Mouse (Mus musculus): ENCODE results near the gene Tmem107. TPM values are rescaled to one million over a fixed set of nuclear protein-coding genes. Genes with fewer than 3 reads are reported as not detected.

Gene Tmem107
- total RNA-seq (2012; rRNA removed): 38.6 and 38.8 TPM in 2 replicates

GRCm38 (mm10) chr11:69070590-69071222 is at the start of gene Tmem107:
TSS of gene Tmem107 (plus strand) at chr11:69070806.
- H3K9me3 ChIP-seq (ENCODE audit: control insufficient read depth, insufficient read depth, low read depth, low read length): no peaks in the 10 kb centered on the region
- peak within 1 kb of the TSS; percentile 69 to 80 for H3K4me3 ChIP-seq (ENCODE audit: insufficient read depth in 1 of 2, low read depth in 1 of 2, low read length in 2 of 2, poor library complexity in 1 of 2, severe bottlenecking in 1 of 2)
- TF ChIP-seq HCFC1 (IDR thresholded peaks at IDR 0.05; ENCODE audit: borderline replicate concordance, insufficient read depth, low read length) (peak; percentile 51; the same call in 1 of the 2 replicates), CHD2 (IDR thresholded peaks at IDR 0.05; ENCODE audit: low read depth, low read length) (peak; percentile 98), MAFK (IDR thresholded peaks at IDR 0.05; ENCODE audit: insufficient read depth, low read depth, low read length) (no peak)
- in situ Hi-C loops (cut with MboI; ENCODE audit: low sequenced_read_pairs in 2 of 2, unreplicated experiment in 2 of 2): no loop called here
- H3K9ac ChIP-seq (ENCODE audit: insufficient read depth, low read depth, low read length, poor library complexity, severe bottlenecking): peak within 1 kb of the TSS; percentile 84
- H3K27ac ChIP-seq (ENCODE audit: insufficient read depth, low read depth, low read length, poor library complexity, severe bottlenecking): peak within 1 kb of the TSS; percentile 5
- DNase-seq (ENCODE audit: low read depth, low spot score): peak; percentile 83
- peaks cover 5 to 8% of the 10 kb centered on the region in 2 experiments; a peak in 2 of 4 replicates for H3K4me1 ChIP-seq (ENCODE audit: control insufficient read depth in 2 of 2, insufficient read depth in 2 of 2, low read length in 2 of 2, poor library complexity in 1 of 2)
- no peaks in the 10 kb centered on the region for H3K36me3 ChIP-seq (ENCODE audit: control insufficient read depth, insufficient read depth, low read length, poor library complexity, severe bottlenecking)

- H3K27ac ChIP-seq (ENCODE audit: insufficient read depth, low read depth, low read length, poor library complexity, severe bottlenecking): peak overlapping the region; percentile 65
- peaks cover 74% of the 10 kb centered on the region for H3K36me3 ChIP-seq (ENCODE audit: control insufficient read depth, insufficient read depth, low read length, poor library complexity, severe bottlenecking)
- H3K9ac ChIP-seq (ENCODE audit: insufficient read depth, low read depth, low read length, poor library complexity, severe bottlenecking): no peak overlapping the region
- no peak for DNase-seq (ENCODE audit: low read depth, low spot score)
- no peak overlapping the region for H3K4me3 ChIP-seq (ENCODE audit: insufficient read depth in 1 of 2, low read depth in 1 of 2, low read length in 2 of 2, poor library complexity in 1 of 2, severe bottlenecking in 1 of 2)
- no peak for TF ChIP-seq ZC3H11A (IDR thresholded peaks at IDR 0.05; ENCODE audit: borderline replicate concordance, low read depth, low read length)
- TF ChIP-seq HCFC1 (IDR thresholded peaks at IDR 0.05; ENCODE audit: borderline replicate concordance, insufficient read depth, low read length): no peak
- TF ChIP-seq ZNF384 (IDR thresholded peaks at IDR 0.05; ENCODE audit: low read depth, low read length): no peak
- no peak for TF ChIP-seq CHD2 (IDR thresholded peaks at IDR 0.05; ENCODE audit: low read depth, low read length)
- TF ChIP-seq MAFK (IDR thresholded peaks at IDR 0.05; ENCODE audit: insufficient read depth, low read depth, low read length): no peak
- H3K4me1 ChIP-seq (ENCODE audit: control insufficient read depth in 2 of 2, insufficient read depth in 2 of 2, low read length in 2 of 2, poor library complexity in 1 of 2): 0 out of 4 replicates have a peak, but pooled peaks cover 0 to 2% of the 10 kb centered on the region in 2 experiments
- H3K9me3 ChIP-seq (ENCODE audit: control insufficient read depth, insufficient read depth, low read depth, low read length): no peaks in the 10 kb centered on the region
- in situ Hi-C loops (cut with MboI; ENCODE audit: low sequenced_read_pairs in 2 of 2, unreplicated experiment in 2 of 2): no loop called here
These were observed 44.0 kb upstream of the Tmem107 start for GRCm38 (mm10) chr11:69026562-69026961.

GRCm38 (mm10) chr11:69028805-69029204 is 41.8 kb upstream of the Tmem107 start:
- Histone ChIP-seq H3K4me1 (ENCODE audit: control insufficient read depth in 2 of 2, insufficient read depth in 2 of 2, low read length in 2 of 2, poor library complexity in 1 of 2) (0 out of 4 replicates have a peak, but pooled peaks cover 0 to 2% of the 10 kb centered on the region in 2 experiments), H3K36me3 (ENCODE audit: control insufficient read depth, insufficient read depth, low read length, poor library complexity, severe bottlenecking) (peaks cover 62% of the 10 kb centered on the region), H3K9me3 (ENCODE audit: control insufficient read depth, insufficient read depth, low read depth, low read length) (no peaks in the 10 kb centered on the region), H3K9ac (ENCODE audit: insufficient read depth, low read depth, low read length, poor library complexity, severe bottlenecking) (no peak overlapping the region), H3K27ac (ENCODE audit: insufficient read depth, low read depth, low read length, poor library complexity, severe bottlenecking) (no peak overlapping the region), H3K4me3 (ENCODE audit: insufficient read depth in 1 of 2, low read depth in 1 of 2, low read length in 2 of 2, poor library complexity in 1 of 2, severe bottlenecking in 1 of 2) (no peak overlapping the region)
- TF ChIP-seq MAFK (IDR thresholded peaks at IDR 0.05; ENCODE audit: insufficient read depth, low read depth, low read length): no peak
- TF ChIP-seq ZC3H11A (IDR thresholded peaks at IDR 0.05; ENCODE audit: borderline replicate concordance, low read depth, low read length): peak; percentile 10; the same call in 1 of the 2 replicates
- no peak for TF ChIP-seq CHD2 (IDR thresholded peaks at IDR 0.05; ENCODE audit: low read depth, low read length)
- in situ Hi-C loops (cut with MboI; ENCODE audit: low sequenced_read_pairs in 2 of 2, unreplicated experiment in 2 of 2): no loop called here
- DNase-seq (ENCODE audit: low read depth, low spot score): no peak

- H3K4me3 ChIP-seq (ENCODE audit: insufficient read depth in 1 of 2, low read depth in 1 of 2, low read length in 2 of 2, poor library complexity in 1 of 2, severe bottlenecking in 1 of 2): no peak overlapping the region
- in situ Hi-C loops (cut with MboI; ENCODE audit: low sequenced_read_pairs in 2 of 2, unreplicated experiment in 2 of 2): no loop called here
- no peaks in the 10 kb centered on the region for H3K9me3 ChIP-seq (ENCODE audit: control insufficient read depth, insufficient read depth, low read depth, low read length)
- H3K27ac ChIP-seq (ENCODE audit: insufficient read depth, low read depth, low read length, poor library complexity, severe bottlenecking): no peak overlapping the region
- DNase-seq (ENCODE audit: low read depth, low spot score): no peak
- peaks cover 1 to 15% of the 10 kb centered on the region in 2 experiments; a peak in 1 of 4 replicates for H3K4me1 ChIP-seq (ENCODE audit: control insufficient read depth in 2 of 2, insufficient read depth in 2 of 2, low read length in 2 of 2, poor library complexity in 1 of 2)
- H3K36me3 ChIP-seq (ENCODE audit: control insufficient read depth, insufficient read depth, low read length, poor library complexity, severe bottlenecking): peaks cover 47% of the 10 kb centered on the region
- no peak overlapping the region for H3K9ac ChIP-seq (ENCODE audit: insufficient read depth, low read depth, low read length, poor library complexity, severe bottlenecking)
- TF ChIP-seq CHD2 (IDR thresholded peaks at IDR 0.05; ENCODE audit: low read depth, low read length): no peak
These were observed 37.1 kb upstream of the Tmem107 start for GRCm38 (mm10) chr11:69033552-69033951.

- Histone ChIP-seq H3K4me1 (ENCODE audit: control insufficient read depth in 2 of 2, insufficient read depth in 2 of 2, low read length in 2 of 2, poor library complexity in 1 of 2) (peaks cover 1 to 20% of the 10 kb centered on the region in 2 experiments; a peak in 2 of 4 replicates), H3K4me3 (ENCODE audit: insufficient read depth in 1 of 2, low read depth in 1 of 2, low read length in 2 of 2, poor library complexity in 1 of 2, severe bottlenecking in 1 of 2) (no peak overlapping the region), H3K36me3 (ENCODE audit: control insufficient read depth, insufficient read depth, low read length, poor library complexity, severe bottlenecking) (peaks cover 43% of the 10 kb centered on the region), H3K9ac (ENCODE audit: insufficient read depth, low read depth, low read length, poor library complexity, severe bottlenecking) (no peak overlapping the region), H3K27ac (ENCODE audit: insufficient read depth, low read depth, low read length, poor library complexity, severe bottlenecking) (no peak overlapping the region), H3K9me3 (ENCODE audit: control insufficient read depth, insufficient read depth, low read depth, low read length) (no peaks in the 10 kb centered on the region)
- in situ Hi-C loops (cut with MboI; ENCODE audit: low sequenced_read_pairs in 2 of 2, unreplicated experiment in 2 of 2): no loop called here
- DNase-seq (ENCODE audit: low read depth, low spot score): no peak
- TF ChIP-seq ZNF384 (IDR thresholded peaks at IDR 0.05; ENCODE audit: low read depth, low read length): no peak
- no peak for TF ChIP-seq CHD2 (IDR thresholded peaks at IDR 0.05; ENCODE audit: low read depth, low read length)
- no peak for TF ChIP-seq MAFK (IDR thresholded peaks at IDR 0.05; ENCODE audit: insufficient read depth, low read depth, low read length)
- no peak for TF ChIP-seq HCFC1 (IDR thresholded peaks at IDR 0.05; ENCODE audit: borderline replicate concordance, insufficient read depth, low read length)
- TF ChIP-seq ZC3H11A (IDR thresholded peaks at IDR 0.05; ENCODE audit: borderline replicate concordance, low read depth, low read length): no peak
These were observed 36.0 kb upstream of the Tmem107 start for GRCm38 (mm10) chr11:69034585-69034984.
